Mouse (Mus musculus) bone marrow, adult 2 months (tissue): ENCODE measurements around the gene Pid1.

Experiments used
- CTCF ChIP-seq: fragments of 200-500 bp; IDR thresholded peaks from 2 replicates; pipeline ENCODE4 v1.5.1; 2011; ENCODE audit warnings: low read length, control low read depth; ENCODE audit not compliant: control insufficient read depth, insufficient read depth
- POLR2A ChIP-seq: fragments of 200-500 bp; IDR thresholded peaks from 2 replicates; pipeline ENCODE4 v1.6.1; 2011; ENCODE audit warnings: low read depth, mild to moderate bottlenecking, control low read depth, low read length, borderline replicate concordance; ENCODE audit not compliant: control insufficient read depth

DNA sequence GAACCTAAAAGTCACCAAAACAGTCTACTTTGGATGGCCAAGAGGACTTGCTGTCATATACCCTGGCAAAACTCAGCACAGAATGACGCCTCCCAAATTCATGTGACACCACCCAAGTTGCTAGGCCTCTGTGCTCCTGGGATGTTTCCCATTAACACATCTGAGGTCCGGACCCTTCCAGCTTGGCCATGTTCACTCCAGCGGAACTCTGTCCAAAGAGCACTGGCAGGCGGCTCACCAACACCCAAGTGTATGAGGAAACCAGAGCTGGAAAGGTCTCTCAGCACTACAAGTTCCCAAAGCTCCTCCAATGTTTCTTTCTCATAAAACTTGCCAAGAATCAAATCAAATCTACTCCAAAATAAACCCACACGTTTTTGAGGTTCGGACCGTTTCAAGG, 138.4 kb downstream of the Pid1 start:
- TF ChIP-seq CTCF (no peak), POLR2A (no peak)
